Mouse (Mus musculus) embryonic facial prominence, embryonic 10.5 days (tissue): Measurements from ENCODE around the gene Il1f10. TPM values are rescaled to one million over a fixed set of nuclear protein-coding genes. Genes with fewer than 3 reads are reported as not detected.

ENCODE experiments used
- polyA plus RNA-seq: library from polyadenylated mRNA; unstranded; fragments of >200 nt; fragmentation: Nextera tagmentation; extraction: Ambion mirVana; gene quantifications from 2 replicates; pipeline ENCODE4 v1.2.1, GENCODE M21; 2016

Il1f10 gene
- polyA plus RNA-seq, 1 experiment from 2014 or later: not detected

Other genes starting within 250 kb of the Il1f10 start
- gene Hnmt, start 241.8 kb upstream of the Il1f10 start, polyA plus RNA-seq: 1.2 TPM in 2 replicates
- not detected in 2 replicates for gene Tbpl2, start 194.6 kb upstream of the Il1f10 start, polyA plus RNA-seq
- not detected in 2 replicates for gene Il1f8, start 138.0 kb upstream of the Il1f10 start, polyA plus RNA-seq
- gene Il1f9, start 104.7 kb upstream of the Il1f10 start, polyA plus RNA-seq: not detected in 2 replicates
- gene Il1f6, start 75.8 kb upstream of the Il1f10 start, polyA plus RNA-seq: not detected in 2 replicates
- gene Il1f5, start 14.2 kb upstream of the Il1f10 start, polyA plus RNA-seq: 0.09 TPM in 1 of 2 replicates, not detected in the other
- gene Il1rn, start 45.7 kb downstream of the Il1f10 start, polyA plus RNA-seq: not detected in 2 replicates
- 0.52 and 0.81 TPM in 2 replicates for gene Psd4, start 76.4 kb downstream of the Il1f10 start, polyA plus RNA-seq
- gene Pax8, start 184.4 kb downstream of the Il1f10 start, polyA plus RNA-seq: 1.1 and 3.0 TPM in 2 replicates